Comparison of ENCODE assay signal across 23 mouse cellular contexts in genomic region chr10:111609889-111610288, GRCm38 (mm10).
A peak's percentile ranks its signal among the peaks of the same experiment; 100 is the strongest.
DNase-seq lines count a peak whose midpoint lies in the region; ATAC-seq and TF ChIP-seq lines count a peak whose summit lies in the region.
"Had no signal": no experiment of that assay in that cellular context is flagged by ENCODE, and none has a peak within 500 bp of the region (broad histone marks: within the 10 kb centered on the region; RNA-seq: fewer than 3 reads in every experiment).

No protein-coding gene starts in this region.

- H3K27ac ChIP-seq in liver, adult 2 months (replicated peaks; ENCODE audit: insufficient read depth, low read depth, low read length): peak overlapping the region; percentile 29; the same call in 1 of the 2 replicates
- H3K27ac ChIP-seq in liver, embryonic 12.5 days: no peak overlapping the region
- H3K27ac ChIP-seq in liver, postnatal 0 days (ENCODE audit: low read depth): no peak overlapping the region
- no peak overlapping the region for H3K27ac ChIP-seq in liver, embryonic 11.5 days (ENCODE audit: low read depth, low read length)
- no peak overlapping the region for H3K27ac ChIP-seq in CH12.LX (ENCODE audit: insufficient read depth, low read depth)
- no peak overlapping the region for H3K27ac ChIP-seq in kidney, adult 2 months (ENCODE audit: insufficient read depth, low read depth, low read length)
- H3K27ac ChIP-seq: embryonic facial prominence, embryonic 10.5 days; embryonic facial prominence, embryonic 12.5 days; forebrain, embryonic 13.5 days; forebrain, embryonic 15.5 days had no signal

- H3K4me3 ChIP-seq in liver, adult 2 months (ENCODE audit: insufficient read depth, low read depth, low read length): no peak overlapping the region
- no peak overlapping the region for H3K4me3 ChIP-seq in liver, embryonic 12.5 days
- H3K4me3 ChIP-seq in liver, postnatal 0 days (ENCODE audit: low read depth, low read length): no peak overlapping the region
- H3K4me3 ChIP-seq in liver, embryonic 11.5 days (ENCODE audit: low read depth, low read length): no peak overlapping the region
- H3K4me3 ChIP-seq in CH12.LX (replicated peaks in 1 of 3; ENCODE audit: low read depth in 2 of 3, low read length in 2 of 3, poor library complexity in 1 of 3): no peak overlapping the region
- no peak overlapping the region for H3K4me3 ChIP-seq in kidney, adult 2 months (ENCODE audit: insufficient read depth, low read depth, low read length)
- H3K4me3 ChIP-seq: embryonic facial prominence, embryonic 10.5 days; embryonic facial prominence, embryonic 12.5 days; forebrain, embryonic 13.5 days; forebrain, embryonic 15.5 days had no signal

- H3K36me3 ChIP-seq in liver, adult 2 months (ENCODE audit: control insufficient read depth, insufficient read depth, low read length): peaks cover 2% of the 10 kb centered on the region; the same call in 1 of the 2 replicates
- H3K36me3 ChIP-seq in liver, embryonic 12.5 days: no peaks in the 10 kb centered on the region
- H3K36me3 ChIP-seq in liver, postnatal 0 days (replicated peaks; ENCODE audit: insufficient read depth, low read length): no peaks in the 10 kb centered on the region
- H3K36me3 ChIP-seq in liver, embryonic 11.5 days (ENCODE audit: control insufficient read depth, insufficient read depth, low read length): no peaks in the 10 kb centered on the region
- H3K36me3 ChIP-seq in CH12.LX (replicated peaks in 1 of 2; ENCODE audit: control insufficient read depth in 1 of 2, insufficient read depth in 1 of 2, low read length in 1 of 2): no peaks in the 10 kb centered on the region
- H3K36me3 ChIP-seq in kidney, adult 2 months (ENCODE audit: control insufficient read depth, insufficient read depth, low read length): no peaks in the 10 kb centered on the region
- H3K36me3 ChIP-seq: embryonic facial prominence, embryonic 10.5 days; embryonic facial prominence, embryonic 12.5 days; forebrain, embryonic 15.5 days had no signal

- H3K27me3 ChIP-seq in liver, adult 2 months (ENCODE audit: control insufficient read depth, insufficient read depth, low read length): no peaks in the 10 kb centered on the region
- H3K27me3 ChIP-seq in liver, embryonic 12.5 days (replicated peaks): 0 out of 2 replicates have a peak, but pooled peaks cover 8% of the 10 kb centered on the region
- H3K27me3 ChIP-seq in liver, postnatal 0 days (ENCODE audit: insufficient read depth, low read length): no peaks in the 10 kb centered on the region
- H3K27me3 ChIP-seq in liver, embryonic 11.5 days (replicated peaks; ENCODE audit: control insufficient read depth, insufficient read depth, low read length): no peaks in the 10 kb centered on the region
- no peaks in the 10 kb centered on the region for H3K27me3 ChIP-seq in CH12.LX (replicated peaks)
- no peaks in the 10 kb centered on the region for H3K27me3 ChIP-seq in kidney, adult 2 months (replicated peaks; ENCODE audit: control insufficient read depth, insufficient read depth, low read length)
- H3K27me3 ChIP-seq: forebrain, embryonic 13.5 days; forebrain, embryonic 15.5 days; Patski had no signal

- in situ Hi-C loops in CH12.LX (cut with MboI; ENCODE audit: low pct_ligation_motif_present, low pct_unique_long_range_greater_than_20kb, low sequenced_read_pairs): no loop called here

- H3K4me1 ChIP-seq in liver, adult 2 months (ENCODE audit: control insufficient read depth, insufficient read depth, low read length): peaks cover 11% of the 10 kb centered on the region
- H3K4me1 ChIP-seq in liver, embryonic 12.5 days: 0 out of 2 replicates have a peak, but pooled peaks cover 2% of the 10 kb centered on the region
- no peaks in the 10 kb centered on the region for H3K4me1 ChIP-seq in liver, postnatal 0 days (ENCODE audit: insufficient read depth)
- no peaks in the 10 kb centered on the region for H3K4me1 ChIP-seq in liver, embryonic 11.5 days (replicated peaks; ENCODE audit: control insufficient read depth, insufficient read depth, low read length)
- H3K4me1 ChIP-seq in CH12.LX (ENCODE audit: control insufficient read depth in 1 of 2, insufficient read depth in 2 of 2): no peaks in the 10 kb centered on the region
- H3K4me1 ChIP-seq in kidney, adult 2 months (ENCODE audit: control insufficient read depth, insufficient read depth, low read length): no peaks in the 10 kb centered on the region
- H3K4me1 ChIP-seq: embryonic facial prominence, embryonic 12.5 days; forebrain, embryonic 13.5 days; forebrain, embryonic 15.5 days had no signal

- dilution Hi-C loops in CH12.LX (cut with MboI; ENCODE audit: extremely low pct_ligation_motif_present, extremely low pct_unique_long_range_greater_than_20kb, low sequenced_read_pairs): no loop called here

- WGBS in liver, adult 2 months: 70% methylated on average over 2 of the region's 2 CpGs
- 76% methylated on average over 2 of the region's 2 CpGs for WGBS in liver, embryonic 12.5 days (ENCODE audit: insufficient replicate concordance)
- WGBS in liver, postnatal 0 days (ENCODE audit: insufficient replicate concordance): 74% methylated on average over 2 of the region's 2 CpGs
- WGBS in liver, embryonic 11.5 days: 82% methylated on average over 2 of the region's 2 CpGs
- WGBS in kidney, adult 2 months: 78% methylated on average over 2 of the region's 2 CpGs

- no peak for TF ChIP-seq POLR2A in liver, adult 2 months (IDR thresholded peaks at IDR 0.05; ENCODE audit: extremely low read depth, insufficient read depth, low read length)
- no peak for TF ChIP-seq POLR2A in CH12.LX (IDR thresholded peaks at IDR 0.05; ENCODE audit: low read depth, low read length)
- TF ChIP-seq POLR2A in kidney, adult 2 months (IDR thresholded peaks at IDR 0.05; ENCODE audit: low read depth, low read length): no peak

- peak; percentile 62 for DNase-seq in liver, adult 2 months (ENCODE audit: extremely low read depth, low read depth, low spot score)
- DNase-seq in liver, postnatal 0 days: no peak
- DNase-seq in liver, embryonic 11.5 days (ENCODE audit: low spot score): no peak
- no peak for DNase-seq in CH12.LX (ENCODE audit: extremely low read depth)
- no peak for DNase-seq in kidney, adult 2 months
- DNase-seq in urinary bladder, postnatal 25 days (ENCODE audit: low spot score): no peak
- DNase-seq: adrenal gland, adult 8-10 months; adrenal gland, postnatal 14 days; adrenal gland, postnatal 36 days; cerebellum, adult 11-12 months; cerebellum, adult 2 months; cerebellum, adult 9-10 months; cerebellum, postnatal 10 days; cerebellum, postnatal 25 days; forebrain, postnatal 0 days had no signal

- no peak for TF ChIP-seq RAD21 in CH12.LX (IDR thresholded peaks at IDR 0.05; ENCODE audit: low read depth, low read length)

- no peak for TF ChIP-seq CTCF in liver, adult 2 months (IDR thresholded peaks at IDR 0.05; ENCODE audit: low read depth, low read length)
- TF ChIP-seq CTCF in liver, postnatal 0 days (IDR thresholded peaks at IDR 0.05; ENCODE audit: low read depth): no peak
- TF ChIP-seq CTCF in CH12.LX (conservative IDR thresholded peaks at IDR 0.05 in 1 of 2, IDR thresholded peaks at IDR 0.05 in 1 of 2; ENCODE audit: low read depth in 2 of 2, low read length in 2 of 2): no peak
- TF ChIP-seq CTCF in kidney, adult 2 months (conservative IDR thresholded peaks at IDR 0.05; ENCODE audit: insufficient read depth, insufficient read length, low read depth, low read length): no peak

- H3K9me3 ChIP-seq in liver, embryonic 12.5 days (replicated peaks): no peaks in the 10 kb centered on the region
- no peaks in the 10 kb centered on the region for H3K9me3 ChIP-seq in liver, postnatal 0 days (ENCODE audit: low read length)
- no peaks in the 10 kb centered on the region for H3K9me3 ChIP-seq in liver, embryonic 11.5 days (ENCODE audit: control insufficient read depth, low read length)
- no peaks in the 10 kb centered on the region for H3K9me3 ChIP-seq in CH12.LX (replicated peaks; ENCODE audit: low read length)
- H3K9me3 ChIP-seq: embryonic facial prominence, embryonic 10.5 days; embryonic facial prominence, embryonic 12.5 days; forebrain, embryonic 13.5 days; forebrain, embryonic 15.5 days had no signal

- H3K79me2 ChIP-seq in liver, adult 2 months (ENCODE audit: control insufficient read depth, insufficient read depth, low read length): peaks cover 5% of the 10 kb centered on the region; the same call in 1 of the 2 replicates
- H3K79me2 ChIP-seq in CH12.LX (replicated peaks; ENCODE audit: control insufficient read depth, extremely low read depth, insufficient read depth, poor library complexity, severe bottlenecking): no peaks in the 10 kb centered on the region

- ATAC-seq in liver, embryonic 12.5 days: no peak
- peak; percentile 73 for ATAC-seq in liver, postnatal 0 days
- no peak for ATAC-seq in liver, embryonic 11.5 days (replicated peaks; ENCODE audit: low FRiP score)
- ATAC-seq: activated CD4-positive, CD25-positive, alpha-beta regulatory T cell, adult 4 months; CD4-positive, CD25-positive, alpha-beta regulatory T cell, adult 4 months; forebrain, embryonic 13.5 days; forebrain, embryonic 15.5 days; forebrain, postnatal 0 days; Patski had no signal

- TF ChIP-seq EP300 in liver, postnatal 0 days (IDR thresholded peaks at IDR 0.05; ENCODE audit: low read depth): no peak
- no peak for TF ChIP-seq EP300 in CH12.LX (IDR thresholded peaks at IDR 0.05; ENCODE audit: low read length)

- no peak overlapping the region for H3K9ac ChIP-seq in liver, adult 2 months (ENCODE audit: low read depth, low read length)
- no peak overlapping the region for H3K9ac ChIP-seq in liver, embryonic 12.5 days
- no peak overlapping the region for H3K9ac ChIP-seq in liver, postnatal 0 days (replicated peaks)
- H3K9ac ChIP-seq in liver, embryonic 11.5 days (ENCODE audit: low read depth, low read length): no peak overlapping the region
- no peak overlapping the region for H3K9ac ChIP-seq in CH12.LX (ENCODE audit: insufficient read depth, low read depth)
- H3K9ac ChIP-seq: embryonic facial prominence, embryonic 12.5 days; forebrain, embryonic 13.5 days; forebrain, embryonic 15.5 days; forebrain, postnatal 0 days had no signal

- no peak overlapping the region for H3K4me2 ChIP-seq in liver, embryonic 12.5 days
- peak overlapping the region; percentile 50 for H3K4me2 ChIP-seq in liver, postnatal 0 days (ENCODE audit: low read depth, low read length)
- H3K4me2 ChIP-seq in liver, embryonic 11.5 days: no peak overlapping the region
- no peak overlapping the region for H3K4me2 ChIP-seq in CH12.LX (ENCODE audit: insufficient read depth, low read depth, poor library complexity, severe bottlenecking)
- H3K4me2 ChIP-seq: embryonic facial prominence, embryonic 12.5 days; forebrain, embryonic 13.5 days; forebrain, embryonic 15.5 days had no signal

TF ChIP-seq in CH12.LX, 34 proteins besides CTCF, POLR2A, EP300 and RAD21:
- TF ChIP-seq USF1 (IDR thresholded peaks at IDR 0.05; ENCODE audit: low read depth, low read length) (peak; percentile 2; the same call in 1 of the 2 replicates), NRF1 (IDR thresholded peaks at IDR 0.05; ENCODE audit: low read depth, low read length) (no peak)
TF ChIP-seq in CH12.LX: peak in this region for 1.
